Mouse (Mus musculus): ENCODE measurements around the gene D430019H16Rik.

Gene D430019H16Rik

GRCm38 (mm10) chr12:105453670-105454257 is at the start of gene D430019H16Rik:
TSS of gene D430019H16Rik (plus strand) at chr12:105453856.
- DNase-seq (ENCODE audit: low read depth) = no peak

GRCm38 (mm10) chr12:105406008-105406407 is 47.6 kb upstream of the D430019H16Rik start:
- no peak for DNase-seq (ENCODE audit: low read depth)

GRCm38 (mm10) chr12:105413909-105414308 is 39.7 kb upstream of the D430019H16Rik start:
- DNase-seq (ENCODE audit: low read depth) = no peak

GRCm38 (mm10) chr12:105420476-105420875 is 33.2 kb upstream of the D430019H16Rik start:
- DNase-seq (ENCODE audit: low read depth) = no peak

- no peak for DNase-seq (ENCODE audit: low read depth)
Measured at GRCm38 (mm10) chr12:105426541-105426940, 27.1 kb upstream of the D430019H16Rik start.

- peak; percentile 77 for DNase-seq (ENCODE audit: low read depth)
Measured at GRCm38 (mm10) chr12:105427039-105427757, 26.5 kb upstream of the D430019H16Rik start.

GRCm38 (mm10) chr12:105431872-105432271 is 21.8 kb upstream of the D430019H16Rik start:
- DNase-seq (ENCODE audit: low read depth) = no peak

- no peak for DNase-seq (ENCODE audit: low read depth)
Measured at GRCm38 (mm10) chr12:105432807-105433206, 20.8 kb upstream of the D430019H16Rik start.

GRCm38 (mm10) chr12:105438259-105438658 is 15.4 kb upstream of the D430019H16Rik start:
- no peak for DNase-seq (ENCODE audit: low read depth)

- no peak for DNase-seq (ENCODE audit: low read depth)
Measured at GRCm38 (mm10) chr12:105439976-105440375, 13.7 kb upstream of the D430019H16Rik start.

GRCm38 (mm10) chr12:105443569-105443968 is 10.1 kb upstream of the D430019H16Rik start:
- DNase-seq (ENCODE audit: low read depth) = no peak

- no peak for DNase-seq (ENCODE audit: low read depth)
Measured at GRCm38 (mm10) chr12:105445767-105446166, 7.9 kb upstream of the D430019H16Rik start.

- DNase-seq (ENCODE audit: low read depth) = no peak
Measured at GRCm38 (mm10) chr12:105449239-105449638, 4.4 kb upstream of the D430019H16Rik start.

- DNase-seq (ENCODE audit: low read depth) = no peak
Measured at GRCm38 (mm10) chr12:105454258-105455062, 804 bp downstream of the D430019H16Rik start.

- DNase-seq (ENCODE audit: low read depth) = no peak
Measured at GRCm38 (mm10) chr12:105455063-105455559, 1.5 kb downstream of the D430019H16Rik start.

GRCm38 (mm10) chr12:105458791-105459190 is 5.1 kb downstream of the D430019H16Rik start:
- no peak for DNase-seq (ENCODE audit: low read depth)

GRCm38 (mm10) chr12:105461066-105461465 is 7.4 kb downstream of the D430019H16Rik start:
- no peak for DNase-seq (ENCODE audit: low read depth)

GRCm38 (mm10) chr12:105469026-105469425 is 15.4 kb downstream of the D430019H16Rik start:
- DNase-seq (ENCODE audit: low read depth) = no peak

GRCm38 (mm10) chr12:105475230-105475911 is 21.7 kb downstream of the D430019H16Rik start:
- no peak for DNase-seq (ENCODE audit: low read depth)

- DNase-seq (ENCODE audit: low read depth) = peak; percentile 53
Measured at GRCm38 (mm10) chr12:105476453-105476852, 22.8 kb downstream of the D430019H16Rik start.

- DNase-seq (ENCODE audit: low read depth) = no peak
Measured at GRCm38 (mm10) chr12:105476993-105477392, 23.3 kb downstream of the D430019H16Rik start.

GRCm38 (mm10) chr12:105483503-105483902 is 29.8 kb downstream of the D430019H16Rik start:
- no peak for DNase-seq (ENCODE audit: low read depth)

All from c-Kit-positive CD71-negative TER-119-negative erythroid progenitor cells, embryonic 14.5 days (primary cell).